Comparison of ENCODE assay signal across 28 mouse cellular contexts in genomic region chr11:33974341-33975040, GRCm38 (mm10). TPM values are rescaled to one million over a fixed set of nuclear protein-coding genes. Genes with fewer than 3 reads are reported as not detected.
DNase-seq lines count a peak whose midpoint lies in the region; ATAC-seq lines count a peak whose summit lies in the region.
"Had no signal": no experiment of that assay in that cellular context is flagged by ENCODE, and none has a peak within 500 bp of the region (broad histone marks: within the 10 kb centered on the region; RNA-seq: fewer than 3 reads in every experiment).

No protein-coding gene starts in this region.

- H3K27me3 ChIP-seq in embryonic facial prominence, embryonic 14.5 days (replicated peaks; ENCODE audit: control insufficient read depth, insufficient read depth, low read length), result no peaks in the 10 kb centered on the region
- H3K27me3 ChIP-seq in embryonic facial prominence, embryonic 10.5 days (replicated peaks; ENCODE audit: low read depth, poor library complexity, severe bottlenecking), result no peaks in the 10 kb centered on the region
- H3K27me3 ChIP-seq in intestine, embryonic 16.5 days (replicated peaks; ENCODE audit: control insufficient read depth, insufficient read depth, low read length), result no peaks in the 10 kb centered on the region
- H3K27me3 ChIP-seq: CH12.LX; limb, embryonic 12.5 days; liver, embryonic 12.5 days; neural tube, embryonic 13.5 days had no signal

- no peak overlapping the region for H3K27ac ChIP-seq in embryonic facial prominence, embryonic 14.5 days (replicated peaks; ENCODE audit: low read depth, low read length)
- no peak overlapping the region for H3K27ac ChIP-seq in embryonic facial prominence, embryonic 10.5 days (replicated peaks)
- no peak overlapping the region for H3K27ac ChIP-seq in intestine, embryonic 16.5 days (ENCODE audit: low read length)
- H3K27ac ChIP-seq: heart, embryonic 10.5 days; kidney, postnatal 0 days; limb, embryonic 12.5 days; liver, embryonic 12.5 days; neural tube, embryonic 13.5 days had no signal

- no peak for ATAC-seq in embryonic facial prominence, embryonic 14.5 days (ENCODE audit: low read depth)
- ATAC-seq in intestine, embryonic 16.5 days, result 0 out of 2 replicates have a peak, but pooled peaks have one; percentile 52
- ATAC-seq: liver, embryonic 12.5 days; Patski had no signal

- 64% methylated on average over 14 of the region's 14 CpGs for WGBS in embryonic facial prominence, embryonic 14.5 days
- WGBS in embryonic facial prominence, embryonic 10.5 days, result 87% methylated on average over 14 of the region's 14 CpGs
- 51% methylated on average over 14 of the region's 14 CpGs for WGBS in intestine, embryonic 16.5 days

- H3K36me3 ChIP-seq in embryonic facial prominence, embryonic 14.5 days (ENCODE audit: control insufficient read depth, insufficient read depth, low read length), result no peaks in the 10 kb centered on the region
- no peaks in the 10 kb centered on the region for H3K36me3 ChIP-seq in embryonic facial prominence, embryonic 10.5 days (replicated peaks)
- no peaks in the 10 kb centered on the region for H3K36me3 ChIP-seq in intestine, embryonic 16.5 days (ENCODE audit: control insufficient read depth, insufficient read depth, low read length)
- H3K36me3 ChIP-seq: G1E; limb, embryonic 12.5 days; liver, embryonic 12.5 days; neural tube, embryonic 13.5 days had no signal

- H3K4me2 ChIP-seq in embryonic facial prominence, embryonic 14.5 days (ENCODE audit: low read depth, low read length), result no peak overlapping the region
- no peak overlapping the region for H3K4me2 ChIP-seq in intestine, embryonic 16.5 days (ENCODE audit: low read depth, low read length)
- H3K4me2 ChIP-seq: limb, embryonic 12.5 days; liver, embryonic 12.5 days; neural tube, embryonic 13.5 days had no signal

- H3K9me3 ChIP-seq in embryonic facial prominence, embryonic 14.5 days (ENCODE audit: control insufficient read depth, low read length), result no peaks in the 10 kb centered on the region
- H3K9me3 ChIP-seq in embryonic facial prominence, embryonic 10.5 days, result no peaks in the 10 kb centered on the region
- no peaks in the 10 kb centered on the region for H3K9me3 ChIP-seq in intestine, embryonic 16.5 days (ENCODE audit: control insufficient read depth, low read length)
- H3K9me3 ChIP-seq: heart, embryonic 10.5 days; limb, embryonic 12.5 days; liver, embryonic 12.5 days; neural tube, embryonic 13.5 days had no signal

- H3K4me1 ChIP-seq in embryonic facial prominence, embryonic 14.5 days (ENCODE audit: control insufficient read depth, insufficient read depth, low read length), result no peaks in the 10 kb centered on the region
- no peaks in the 10 kb centered on the region for H3K4me1 ChIP-seq in embryonic facial prominence, embryonic 10.5 days
- no peaks in the 10 kb centered on the region; the same call in 1 of the 2 replicates for H3K4me1 ChIP-seq in intestine, embryonic 16.5 days (ENCODE audit: control insufficient read depth, insufficient read depth, low read length)
- H3K4me1 ChIP-seq: heart, embryonic 10.5 days; limb, embryonic 12.5 days; liver, embryonic 12.5 days; neural tube, embryonic 13.5 days had no signal

- no peak overlapping the region for H3K9ac ChIP-seq in embryonic facial prominence, embryonic 14.5 days (ENCODE audit: low read depth, low read length)
- H3K9ac ChIP-seq in intestine, embryonic 16.5 days (ENCODE audit: low read depth, low read length), result no peak overlapping the region
- H3K9ac ChIP-seq: limb, embryonic 12.5 days; liver, embryonic 12.5 days; neural tube, embryonic 13.5 days had no signal

- H3K4me3 ChIP-seq in embryonic facial prominence, embryonic 14.5 days (ENCODE audit: low read depth, low read length), result no peak overlapping the region
- H3K4me3 ChIP-seq in embryonic facial prominence, embryonic 10.5 days, result no peak overlapping the region
- no peak overlapping the region for H3K4me3 ChIP-seq in intestine, embryonic 16.5 days (ENCODE audit: low read length)
- H3K4me3 ChIP-seq: heart, embryonic 10.5 days; limb, embryonic 12.5 days; liver, embryonic 12.5 days; myocyte; neural tube, embryonic 13.5 days had no signal

- peak; percentile 53 for DNase-seq in embryonic facial prominence, embryonic 14.5 days (ENCODE audit: low spot score)
- DNase-seq in embryonic facial prominence, embryonic 10.5 days (ENCODE audit: low spot score), result no peak
- DNase-seq in layer of hippocampus, postnatal 14 days (ENCODE audit: low spot score in 2 of 2), result peak; percentile 10 to 36
- no peak for DNase-seq in layer of hippocampus, postnatal 36 days
- DNase-seq in retina, postnatal 1 day, result peak; percentile 19
- no peak for DNase-seq in retina, embryonic 14.5 days (ENCODE audit: low spot score)
- DNase-seq: adrenal gland, adult 2 months; B cell, adult 2 months; heart, postnatal 4 days; kidney, adult 2 months; layer of hippocampus, adult 9-11 months; lung, adult 18-20 months; lung, postnatal 4 days; midbrain, embryonic 14.5 days; right cerebral cortex, adult 18-20 months had no signal

RNA-seq across cellular contexts. Expression of gene Kcnmb1, which starts 11.7 kb away (rescaled TPM):
- 0.09 and 0.22 TPM in 2 replicates for polyA plus RNA-seq in embryonic facial prominence, embryonic 14.5 days (2014; fragmentation: Nextera tagmentation; extraction: Ambion mirVana)
- 0.09 and 0.13 TPM in 2 replicates for polyA plus RNA-seq in embryonic facial prominence, embryonic 10.5 days (2016; fragmentation: Nextera tagmentation; extraction: Ambion mirVana)
- total RNA-seq in layer of hippocampus, postnatal 14 days (2021), result under 1 TPM; 0.16 to 0.26 TPM
- total RNA-seq in layer of hippocampus, postnatal 36 days (2021), result under 1 TPM; 0.20 TPM
- 1.9 and 2.1 TPM in 2 replicates for polyA plus RNA-seq in intestine, embryonic 16.5 days (2015; fragmentation: Nextera tagmentation; extraction: Ambion mirVana)
- total RNA-seq: granulocyte monocyte progenitor cell, adult 5-6 weeks; megakaryocyte-erythroid progenitor cell, adult 5-6 weeks had no signal
- polyA plus RNA-seq: G1E, Patski had no signal

RNA-seq across cellular contexts. Expression of gene Kcnip1, which starts 18.5 kb away (rescaled TPM):
- 5.0 and 7.2 TPM in 2 replicates for polyA plus RNA-seq in embryonic facial prominence, embryonic 14.5 days (2014; fragmentation: Nextera tagmentation; extraction: Ambion mirVana)
- 1.5 and 2.0 TPM in 2 replicates for polyA plus RNA-seq in embryonic facial prominence, embryonic 10.5 days (2016; fragmentation: Nextera tagmentation; extraction: Ambion mirVana)
- total RNA-seq in layer of hippocampus, postnatal 14 days (2021), result 10 to 100 TPM; 30.6 to 31.3 TPM
- 10 to 100 TPM; 20.6 to 21.0 TPM for total RNA-seq in layer of hippocampus, postnatal 36 days (2021)
- 6.6 and 8.9 TPM in 2 replicates for polyA plus RNA-seq in intestine, embryonic 16.5 days (2015; fragmentation: Nextera tagmentation; extraction: Ambion mirVana)
- total RNA-seq: gastrocnemius, adult 8-10 months; granulocyte monocyte progenitor cell, adult 5-6 weeks; heart, postnatal 4 days; megakaryocyte-erythroid progenitor cell, adult 5-6 weeks had no signal
- polyA plus RNA-seq: G1E; kidney, adult 2 months; myocyte; Patski had no signal

Comparison
In these comparisons a context has a peak if more than half of its experiments do, and no peak if none do; other contexts are left out.
1. DNase-seq: peak in embryonic facial prominence, embryonic 14.5 days (single experiment), layer of hippocampus, postnatal 14 days (2 of 2) and retina, postnatal 1 day (single experiment); none in embryonic facial prominence, embryonic 10.5 days (single experiment), layer of hippocampus, postnatal 36 days (0 of 2) and retina, embryonic 14.5 days (single experiment).